Mouse (Mus musculus) liver, embryonic 14.5 days (tissue): ENCODE measurements around the gene Rock2.

Experiments used
- CTCF ChIP-seq: IDR thresholded peaks from 2 replicates; pipeline ENCODE4 v1.5.1; 2016; ENCODE audit warnings: antibody characterized with exemption, low read depth, control low read depth
- EP300 ChIP-seq: IDR thresholded peaks from 2 replicates; pipeline ENCODE4 v1.6.1; 2016; ENCODE audit warnings: antibody characterized with exemption, low read depth

DNA sequence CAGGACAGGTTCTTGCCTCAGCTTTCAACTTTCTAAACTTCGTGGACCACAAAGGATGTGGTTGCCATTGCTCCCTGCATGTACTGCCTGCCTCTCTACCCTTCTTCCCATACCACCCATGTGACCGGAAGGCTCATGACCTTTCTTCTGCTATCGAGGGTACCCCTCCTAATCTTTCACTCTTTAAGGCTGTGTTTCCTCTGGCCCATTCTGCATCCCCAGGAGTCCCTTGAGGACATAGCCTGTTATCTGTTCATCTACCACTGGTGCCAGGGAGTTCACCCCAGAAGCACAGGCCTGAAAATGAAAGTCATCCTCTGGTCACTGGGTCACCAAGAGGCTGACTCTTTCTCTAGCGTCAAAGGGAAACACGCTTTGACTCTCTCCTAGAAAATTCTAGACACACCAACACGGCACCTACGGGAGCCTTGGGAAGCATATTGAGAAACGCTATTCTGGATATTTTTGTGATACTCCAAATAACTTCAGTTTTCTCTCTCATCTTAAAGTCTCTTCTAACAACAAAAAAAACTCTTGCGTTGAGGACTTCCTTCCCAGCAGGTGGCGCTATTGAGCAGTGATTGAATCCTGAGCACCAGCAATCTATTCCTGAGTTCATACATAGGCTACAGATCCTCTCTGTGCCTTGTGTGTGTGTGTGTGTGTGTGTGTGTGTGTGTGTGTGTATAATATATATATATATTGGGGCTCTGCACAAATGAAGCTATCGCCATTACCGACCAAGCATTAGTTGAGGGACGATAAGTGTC, 138.2 kb downstream of the Rock2 start:
- TF ChIP-seq CTCF (peak; percentile 76), EP300 (no peak)
